Mouse (Mus musculus) cerebellum, adult 2 months (tissue): ENCODE data around the gene Vmn1r209.
"Not testable (repeated sequence)": the region's sequence is repeated elsewhere in the genome, so short reads cannot be mapped to it uniquely, and the experiment has no call there.

ENCODE experiments used
- CTCF ChIP-seq: fragments of 200-500 bp; IDR thresholded peaks from 2 replicates; pipeline ENCODE4 v1.5.1; 2011; ENCODE audit warnings: low read depth, mild to moderate bottlenecking, control low read depth, low read length, moderate library complexity, borderline replicate concordance; ENCODE audit not compliant: insufficient read depth
- POLR2A ChIP-seq: fragments of 200-500 bp; IDR thresholded peaks from 2 replicates; pipeline ENCODE4 v1.6.1; 2011; ENCODE audit warnings: low read length, control low read depth, borderline replicate concordance; ENCODE audit not compliant: insufficient read depth

DNA sequence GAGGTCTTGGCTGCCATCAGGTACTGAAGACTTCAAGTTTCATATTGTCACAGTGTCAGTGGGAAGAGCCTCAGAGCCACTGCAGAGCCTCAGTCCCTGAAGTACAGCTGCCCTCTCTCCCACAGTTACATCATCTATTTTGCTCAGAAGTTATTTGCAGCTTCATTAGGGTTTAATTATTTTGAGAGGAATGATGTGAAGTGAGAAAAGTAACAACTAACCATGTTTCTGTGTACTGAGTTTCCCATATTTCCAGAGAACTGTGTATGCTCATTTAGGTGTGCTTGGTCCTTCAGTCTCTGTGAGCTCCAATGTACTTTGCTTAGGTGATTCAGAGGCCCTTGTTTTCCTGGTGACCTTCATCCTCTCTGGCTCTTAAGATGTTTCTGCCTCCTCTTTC is at the start of gene Vmn1r209:
- TF ChIP-seq CTCF, POLR2A: not testable (repeated sequence)
